Mouse (Mus musculus) C2C12 (cell line): ENCODE data around the gene 4921517D22Rik. TPM values are rescaled to one million over a fixed set of nuclear protein-coding genes. Genes with fewer than 3 reads are reported as not detected.

Experiments
- polyA plus RNA-seq: library from polyadenylated mRNA; unstranded; fragments of >200 nt; fragmentation: generic; extraction: Trizol; gene quantifications from one replicate; pipeline ENCODE4 v1.2.1, GENCODE M21; 2012; ENCODE audit warnings: missing spikeins

Gene 4921517D22Rik
- polyA plus RNA-seq, 1 experiment = not detected

Other genes with a start within 250 kb of the 4921517D22Rik start
- 7.5 TPM for gene Agtpbp1, start 108.9 kb downstream of the 4921517D22Rik start, polyA plus RNA-seq
- 35.1 TPM for gene Naa35, start 108.8 kb downstream of the 4921517D22Rik start, polyA plus RNA-seq
- gene Golm1, start 18.3 kb downstream of the 4921517D22Rik start, polyA plus RNA-seq = 5.6 TPM
- not detected for gene Spata31d1a, start 16.2 kb upstream of the 4921517D22Rik start, polyA plus RNA-seq
- not detected for gene Spata31d1b, start 18.2 kb upstream of the 4921517D22Rik start, polyA plus RNA-seq
- not detected for gene Spata31d1d, start 37.6 kb upstream of the 4921517D22Rik start, polyA plus RNA-seq
- gene 1700014D04Rik, start 52.6 kb upstream of the 4921517D22Rik start, polyA plus RNA-seq = 0.01 TPM
- gene Isca1, start 75.7 kb upstream of the 4921517D22Rik start, polyA plus RNA-seq = 43.2 TPM
- not detected for gene Gm49354, start 88.1 kb upstream of the 4921517D22Rik start, polyA plus RNA-seq
- gene Tut7, start 129.0 kb upstream of the 4921517D22Rik start, polyA plus RNA-seq = 13.7 TPM